Mouse (Mus musculus) intestine, embryonic 16.5 days (tissue): Measurements from ENCODE around the gene Tpst2. TPM values are rescaled to one million over a fixed set of nuclear protein-coding genes. Genes with fewer than 3 reads are reported as not detected.
A peak's percentile ranks its signal among the peaks of the same experiment; 100 is the strongest.

Experiments
- ATAC-seq: fragments of 200-750 bp; cut with Nextera tagmentation; 2 replicates; pipeline ENCODE4 v1.8.0; 2017; ENCODE audit warnings: moderate TSS enrichment, moderate library complexity
- H3K27ac ChIP-seq: fragments of 300-500 bp; sonication (generic); 2 replicates; pipeline ENCODE4 v1.5.1; 2014; ENCODE audit warnings: mild to moderate bottlenecking, low read length
- H3K27me3 ChIP-seq: fragments of 300-500 bp; sonication (generic); replicated peaks from 2 replicates; pipeline ENCODE4 v1.6.1; 2014; ENCODE audit warnings: low read length, control low read depth, mixed read lengths; ENCODE audit not compliant: control insufficient read depth, insufficient read depth
- H3K36me3 ChIP-seq: fragments of 300-500 bp; sonication (generic); 2 replicates; pipeline ENCODE4 v1.6.1; 2014; ENCODE audit warnings: low read length, control low read depth; ENCODE audit not compliant: control insufficient read depth, insufficient read depth
- H3K4me1 ChIP-seq: fragments of 300-500 bp; sonication (generic); 2 replicates; pipeline ENCODE4 v1.6.1; 2014; ENCODE audit warnings: low read length, control low read depth, mixed read lengths; ENCODE audit not compliant: control insufficient read depth, insufficient read depth
- H3K4me2 ChIP-seq: fragments of 300-500 bp; sonication (generic); 2 replicates; pipeline ENCODE4 v1.6.1; 2014; ENCODE audit warnings: low read depth, low read length, control low read depth
- H3K4me3 ChIP-seq: fragments of 300-500 bp; sonication (generic); 2 replicates; pipeline ENCODE4 v1.5.1; 2014; ENCODE audit warnings: mild to moderate bottlenecking, low read length
- H3K9ac ChIP-seq: fragments of 300-500 bp; sonication (generic); 2 replicates; pipeline ENCODE4 v1.6.1; 2014; ENCODE audit warnings: low read depth, low read length
- H3K9me3 ChIP-seq: fragments of 300-500 bp; sonication (generic); 2 replicates; pipeline ENCODE4 v1.6.1; 2016; ENCODE audit warnings: low read length, control low read depth; ENCODE audit not compliant: control insufficient read depth
- WGBS: fragments of 180-500 bp; shearing (Covaris S2); extraction: QIAGEN DNeasy Blood & Tissue Kit; methylation state at CpG from one replicate; pipeline ENCODE4 v1.1.7; 2014; 5-methylcytosine and 5-hydroxymethylcytosine counted together
- polyA plus RNA-seq: library from polyadenylated mRNA; unstranded; fragments of >200 nt; fragmentation: Nextera tagmentation; extraction: Ambion mirVana; gene quantifications from 2 replicates; pipeline ENCODE4 v1.2.1, GENCODE M21; 2015

The Tpst2 gene
- polyA plus RNA-seq, 1 experiment from 2014 or later: 52.0 TPM

- peak overlapping the region; percentile 90 for H3K9ac ChIP-seq
- H3K36me3 ChIP-seq: peaks cover 6% of the 10 kb centered on the region
- WGBS: under 1% methylated on average over 32 of the region's 33 CpGs
- ATAC-seq: peak; percentile 24; the same call in 1 of the 2 replicates
- H3K4me2 ChIP-seq: peak overlapping the region; percentile 70
- H3K27ac ChIP-seq: no peak overlapping the region
- H3K4me3 ChIP-seq: peak overlapping the region; percentile 94
- no peaks in the 10 kb centered on the region for H3K9me3 ChIP-seq
- no peaks in the 10 kb centered on the region for H3K27me3 ChIP-seq
- H3K4me1 ChIP-seq: peaks cover 9% of the 10 kb centered on the region; the same call in 1 of the 2 replicates
These were observed 50.0 kb downstream of the Tpst2 start for GRCm38 (mm10) chr5:112326446-112327009.

DNA sequence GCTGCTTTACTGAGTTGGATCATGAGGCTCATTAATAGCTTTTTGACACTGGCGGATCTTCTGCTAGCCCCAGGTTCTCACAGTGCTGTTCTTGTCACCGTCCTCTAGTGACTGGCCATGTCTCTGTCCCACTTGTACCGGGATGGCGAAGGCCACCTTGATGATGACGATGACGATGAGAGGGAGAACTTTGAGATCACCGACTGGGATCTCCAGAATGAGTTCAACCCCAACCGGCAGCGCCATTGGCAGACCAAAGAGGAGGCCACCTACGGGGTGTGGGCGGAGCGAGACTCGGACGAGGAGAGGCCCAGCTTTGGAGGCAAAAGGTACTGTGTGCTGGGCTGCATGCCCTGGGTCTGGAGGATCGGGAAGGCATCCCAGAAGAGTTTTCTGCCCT is 51.4 kb downstream of the Tpst2 start:
- H3K27ac ChIP-seq: no peak overlapping the region
- 92% methylated on average over 15 of the region's 15 CpGs for WGBS
- no peak overlapping the region for H3K4me3 ChIP-seq
- no peak overlapping the region for H3K4me2 ChIP-seq
- H3K4me1 ChIP-seq: peaks cover 9% of the 10 kb centered on the region; the same call in 1 of the 2 replicates
- ATAC-seq: no peak
- no peaks in the 10 kb centered on the region for H3K27me3 ChIP-seq
- H3K9me3 ChIP-seq: no peaks in the 10 kb centered on the region
- peaks cover 16% of the 10 kb centered on the region for H3K36me3 ChIP-seq
- no peak overlapping the region for H3K9ac ChIP-seq

GRCm38 (mm10) chr5:112329805-112330564 is 53.5 kb downstream of the Tpst2 start:
- Histone ChIP-seq H3K9ac (no peak overlapping the region), H3K27ac (no peak overlapping the region), H3K4me3 (no peak overlapping the region), H3K4me2 (no peak overlapping the region), H3K4me1 (peaks cover 5% of the 10 kb centered on the region; the same call in 1 of the 2 replicates), H3K36me3 (peaks cover 33% of the 10 kb centered on the region), H3K9me3 (no peaks in the 10 kb centered on the region), H3K27me3 (no peaks in the 10 kb centered on the region)
- WGBS: 93% methylated on average over 14 of the region's 14 CpGs
- ATAC-seq: no peak

DNA sequence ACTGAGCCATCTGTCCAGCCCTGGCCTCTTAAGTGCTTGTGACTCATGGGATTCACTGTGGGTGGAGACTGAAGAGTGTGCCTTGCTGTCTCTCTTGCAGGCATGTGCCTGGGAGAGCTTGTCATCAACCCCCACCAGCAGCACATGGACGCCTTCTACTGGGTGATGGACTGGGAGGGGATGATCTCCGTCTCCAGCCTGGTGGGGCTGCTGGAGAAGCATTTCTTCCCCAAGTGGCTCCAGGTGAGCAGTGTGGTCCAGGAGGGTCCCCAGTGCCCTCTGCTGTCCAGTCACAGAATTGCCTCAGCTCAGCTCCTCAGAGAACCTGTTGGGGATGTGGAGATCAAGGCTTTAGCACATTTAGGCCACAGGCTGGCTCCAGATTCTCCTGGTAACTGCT is 59.0 kb downstream of the Tpst2 start:
- ATAC-seq: peak; percentile 52; the same call in 1 of the 2 replicates
- Histone ChIP-seq H3K9ac (no peak overlapping the region), H3K27ac (no peak overlapping the region), H3K4me1 (no peaks in the 10 kb centered on the region), H3K36me3 (peaks cover 56% of the 10 kb centered on the region), H3K4me3 (no peak overlapping the region), H3K4me2 (no peak overlapping the region), H3K9me3 (no peaks in the 10 kb centered on the region), H3K27me3 (no peaks in the 10 kb centered on the region)
- WGBS: 11% methylated on average over 2 of the region's 2 CpGs

GRCm38 (mm10) chr5:112337004-112337403 is 60.5 kb downstream of the Tpst2 start:
- Histone ChIP-seq H3K27me3 (no peaks in the 10 kb centered on the region), H3K9ac (no peak overlapping the region), H3K4me3 (no peak overlapping the region), H3K27ac (no peak overlapping the region), H3K9me3 (no peaks in the 10 kb centered on the region), H3K4me2 (no peak overlapping the region), H3K4me1 (peaks cover 7% of the 10 kb centered on the region), H3K36me3 (peaks cover 48% of the 10 kb centered on the region)
- ATAC-seq: no peak
- WGBS: 93% methylated on average over 22 of the region's 22 CpGs

GRCm38 (mm10) chr5:112339215-112339614 is 62.7 kb downstream of the Tpst2 start:
- Histone ChIP-seq H3K4me1 (peaks cover 16% of the 10 kb centered on the region), H3K4me3 (no peak overlapping the region), H3K9ac (no peak overlapping the region), H3K4me2 (no peak overlapping the region), H3K27ac (no peak overlapping the region), H3K9me3 (no peaks in the 10 kb centered on the region), H3K36me3 (peaks cover 34% of the 10 kb centered on the region), H3K27me3 (no peaks in the 10 kb centered on the region)
- no peak for ATAC-seq
- WGBS: 58% methylated on average over 7 of the region's 7 CpGs

DNA sequence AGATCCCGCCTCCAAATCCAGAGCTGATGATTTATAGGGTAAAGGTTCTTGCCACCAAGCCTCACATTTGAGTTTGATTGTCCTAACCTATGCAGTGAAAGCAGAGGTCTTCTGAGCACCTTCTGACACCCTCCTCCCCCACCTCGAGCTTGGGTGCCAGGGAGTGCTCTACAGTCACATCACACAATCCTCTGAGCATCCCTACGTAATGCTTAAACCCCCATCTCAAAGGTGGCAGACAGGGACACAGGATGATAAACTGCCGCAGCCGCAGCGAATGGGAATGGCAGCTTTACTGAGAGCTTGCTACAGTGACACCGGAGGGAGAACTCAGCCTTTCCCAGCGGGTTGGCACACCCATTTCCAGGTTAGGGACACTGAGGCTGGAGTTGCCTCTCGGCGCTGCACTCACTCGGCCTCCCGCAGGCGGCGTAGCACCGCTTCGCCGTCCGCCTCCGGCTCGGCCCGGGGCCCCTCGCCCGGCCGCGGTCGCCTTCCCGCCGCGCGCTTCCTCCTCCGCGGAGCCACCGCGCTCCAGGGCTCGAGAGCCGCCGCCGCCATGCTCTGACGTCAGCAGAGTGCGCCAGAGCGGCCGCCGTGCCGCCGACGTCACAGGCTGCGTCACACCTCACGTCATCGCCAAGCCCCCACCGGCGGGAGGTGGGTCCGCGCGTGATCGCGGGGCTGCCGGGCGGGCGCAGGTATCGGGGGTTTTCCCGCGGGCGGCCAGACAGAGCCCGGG is 66.1 kb downstream of the Tpst2 start, which contains the start of the genes Srrd and Hps4:
Srrd (minus strand) TSS at position 578 of the 742 bp plus-strand sequence.
Hps4 (plus strand) TSS at position 621 of the 742 bp plus-strand sequence.
- ATAC-seq: peak; percentile 46
- peaks cover 34% of the 10 kb centered on the region for H3K4me1 ChIP-seq
- 1% methylated on average over 59 of the region's 64 CpGs for WGBS
- H3K9ac ChIP-seq: peak within 1 kb of the TSS; percentile 90
- H3K4me2 ChIP-seq: peak within 1 kb of the TSS; percentile 83
- H3K36me3 ChIP-seq: peaks cover 13% of the 10 kb centered on the region; the same call in 1 of the 2 replicates
- peak within 1 kb of the TSS; percentile 84 for H3K27ac ChIP-seq
- H3K27me3 ChIP-seq: no peaks in the 10 kb centered on the region
- no peaks in the 10 kb centered on the region for H3K9me3 ChIP-seq
- peak within 1 kb of the TSS; percentile 94 for H3K4me3 ChIP-seq

GRCm38 (mm10) chr5:112343205-112343595 is 66.7 kb downstream of the Tpst2 start:
- H3K4me2 ChIP-seq: peak overlapping the region; percentile 83
- peak overlapping the region; percentile 94 for H3K4me3 ChIP-seq
- peaks cover 34% of the 10 kb centered on the region for H3K4me1 ChIP-seq
- H3K27me3 ChIP-seq: no peaks in the 10 kb centered on the region
- ATAC-seq: peak; percentile 64
- H3K9me3 ChIP-seq: no peaks in the 10 kb centered on the region
- peak overlapping the region; percentile 90 for H3K9ac ChIP-seq
- H3K27ac ChIP-seq: peak overlapping the region; percentile 84
- under 1% methylated on average over 24 of the region's 24 CpGs for WGBS
- H3K36me3 ChIP-seq: peaks cover 9% of the 10 kb centered on the region; the same call in 1 of the 2 replicates
